Mouse (Mus musculus) lung, postnatal 25 days (tissue): Measurements from ENCODE around the gene Itgb4.
A peak's percentile ranks its signal among the peaks of the same experiment; 100 is the strongest.
"Not testable (repeated sequence)": the region's sequence is repeated elsewhere in the genome, so short reads cannot be mapped to it uniquely, and the experiment has no call there.

ENCODE experiments used
- DNase-seq: peaks from one replicate; pipeline ENCODE4 v3.0.0; 2022; ENCODE audit warnings: low spot score

Itgb4 gene

DNA sequence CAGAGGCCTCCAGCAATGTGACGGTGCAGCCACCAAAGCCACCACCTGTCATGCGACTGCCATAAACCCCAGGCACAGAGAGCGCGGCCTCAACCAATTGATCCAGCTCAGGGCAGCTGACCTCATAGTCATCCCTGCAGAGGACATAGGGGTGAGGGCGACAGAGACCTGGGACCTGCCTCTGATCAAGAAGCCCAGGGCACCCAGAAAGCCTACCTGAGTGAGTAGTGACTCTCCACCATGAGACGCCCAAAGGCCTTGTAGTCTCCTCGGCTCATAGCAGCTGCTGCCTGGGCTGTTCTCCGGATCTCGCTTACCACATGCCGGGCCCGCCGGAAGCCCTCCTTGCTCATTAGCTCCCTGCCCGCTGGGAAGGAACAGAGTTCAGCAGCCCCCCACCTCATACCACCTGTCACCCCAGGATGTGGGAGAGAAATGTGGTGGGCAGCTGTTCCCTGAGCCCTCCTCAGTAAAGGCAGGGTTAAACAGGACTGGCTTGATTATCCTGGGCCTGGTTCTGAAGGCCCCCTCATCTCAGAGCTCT is 34.4 kb downstream of the Itgb4 start:
- no peak for DNase-seq

DNA sequence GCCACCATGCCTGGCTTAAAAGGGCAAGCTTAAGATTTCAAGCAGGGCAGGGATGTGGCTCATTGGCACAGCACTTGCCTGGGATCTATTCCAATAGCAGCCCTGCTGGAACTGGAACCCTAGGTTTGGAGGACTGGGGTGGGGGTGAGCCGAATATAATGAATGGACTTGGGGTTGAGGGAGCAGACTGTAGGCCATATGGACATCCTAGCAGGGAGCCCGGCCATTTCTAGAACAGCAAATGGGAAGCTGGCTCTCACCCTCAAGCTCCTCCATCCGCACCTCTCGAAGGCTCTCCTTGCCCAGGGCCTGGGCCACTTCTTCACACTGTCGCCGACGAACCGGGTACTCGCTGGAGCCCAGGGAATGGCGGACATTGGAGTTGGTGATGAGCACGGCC is 35.2 kb downstream of the Itgb4 start:
- no peak for DNase-seq

DNA sequence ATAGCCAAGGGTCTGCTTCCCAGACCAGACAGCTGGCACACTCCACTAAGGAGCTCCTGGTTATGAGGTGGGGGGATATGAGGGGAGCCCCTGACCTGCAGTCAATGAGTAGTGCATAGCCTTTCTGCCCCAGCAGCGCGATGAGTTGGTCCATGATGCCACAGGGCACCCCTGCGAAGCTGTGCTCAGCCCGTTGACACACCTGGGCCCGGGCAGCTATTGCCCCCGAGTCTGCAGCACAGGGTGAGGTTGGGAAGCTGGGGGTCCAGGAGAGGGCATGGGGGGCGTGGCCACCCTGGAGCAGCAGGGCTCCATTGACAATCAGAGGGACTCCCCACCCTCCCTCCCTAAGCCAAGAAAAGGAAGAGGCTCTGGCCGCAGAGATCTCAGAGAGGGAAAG is 35.6 kb downstream of the Itgb4 start:
- DNase-seq = no peak

DNA sequence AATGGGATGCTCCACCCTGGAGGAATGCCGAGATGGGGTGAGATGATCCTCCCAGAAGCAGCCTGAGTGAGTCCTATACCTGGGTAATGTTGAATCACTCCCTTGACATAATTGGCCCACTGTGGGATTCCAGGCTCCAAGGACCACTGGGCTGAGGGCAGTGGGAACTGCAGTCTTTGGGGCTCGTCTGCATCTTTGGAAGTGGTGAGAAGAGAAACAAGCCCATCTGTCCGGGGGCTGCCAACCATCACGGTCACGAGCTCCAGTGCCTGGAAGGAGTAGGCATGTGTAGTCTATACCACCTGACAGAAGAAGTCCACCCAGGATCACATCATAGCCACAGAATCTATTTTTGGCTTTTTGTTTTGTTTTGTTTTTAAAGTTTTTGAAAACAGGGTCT is 36.4 kb downstream of the Itgb4 start:
- no peak for DNase-seq

DNA sequence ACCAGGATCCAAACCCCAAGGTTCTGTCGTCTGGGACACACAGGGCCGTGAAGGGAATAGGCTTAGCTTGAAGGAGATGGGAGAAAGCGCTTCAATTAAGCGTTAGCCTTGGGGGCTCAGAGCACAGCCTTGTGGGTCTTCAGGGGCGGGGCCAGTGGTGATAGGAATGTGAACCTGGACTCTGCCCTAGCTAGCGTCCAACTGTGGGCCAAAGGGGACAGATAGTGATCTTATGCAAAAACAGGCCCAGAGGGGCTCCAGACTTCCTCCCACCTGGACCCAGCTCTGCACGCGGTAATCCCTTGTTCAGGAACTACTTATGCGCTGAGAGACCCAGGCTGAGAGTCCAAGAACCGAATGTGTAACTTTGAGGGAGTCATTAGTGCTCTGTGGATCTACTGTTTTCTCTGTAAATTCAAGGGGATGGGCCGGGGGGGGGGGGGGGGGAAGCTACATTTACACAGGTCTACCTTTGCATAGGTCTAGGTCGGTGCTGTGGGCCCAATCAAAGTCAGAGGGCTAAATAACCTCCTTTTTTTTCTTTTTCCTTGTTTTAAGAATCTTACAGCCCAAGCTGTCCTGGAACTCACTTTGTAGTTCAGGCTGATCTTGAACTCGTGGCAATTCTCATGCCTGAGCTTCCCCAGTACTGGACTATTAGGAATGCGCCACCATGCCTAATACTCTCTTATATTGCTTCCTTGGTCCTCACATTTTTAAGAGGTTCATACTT is 37.2 kb downstream of the Itgb4 start:
- DNase-seq = no peak

DNA sequence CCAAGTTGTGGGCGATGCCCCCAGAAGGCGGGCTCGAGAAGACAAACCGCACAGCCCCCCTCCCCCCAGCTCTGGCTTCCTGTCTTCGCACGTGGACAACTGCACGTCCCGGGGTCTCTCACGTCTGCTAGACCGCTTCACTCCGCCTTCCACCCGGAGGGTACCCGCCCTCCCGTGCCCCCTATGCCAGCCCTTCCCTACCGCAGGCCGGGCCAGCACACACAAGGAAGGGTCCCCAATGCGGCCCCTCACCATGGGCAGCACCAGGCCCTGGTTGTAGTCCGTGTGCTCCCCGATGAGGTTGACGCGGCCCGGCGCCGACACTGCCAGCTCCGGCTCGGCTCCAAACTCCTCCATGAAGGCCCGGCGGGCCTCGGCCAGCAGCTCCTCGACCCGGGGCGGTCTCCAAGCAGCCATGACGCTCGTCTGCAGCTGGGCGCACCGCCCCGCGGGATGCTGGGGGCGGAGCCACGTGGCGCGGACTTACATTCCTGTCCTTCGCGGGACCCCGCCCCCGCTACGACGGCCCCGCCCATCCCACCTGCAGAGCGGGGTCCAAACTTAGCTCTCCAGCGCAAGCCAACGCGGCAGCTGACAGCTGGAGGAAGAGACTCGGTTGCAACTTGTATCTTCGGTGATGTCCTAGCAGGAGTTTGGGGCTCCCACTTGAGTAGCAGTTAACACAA is 37.9 kb downstream of the Itgb4 start, which contains the start of gene Galk1:
TSS of gene Galk1 (minus strand) at position 458 of the 686 bp plus-strand sequence.
- peak; percentile 91 for DNase-seq

DNA sequence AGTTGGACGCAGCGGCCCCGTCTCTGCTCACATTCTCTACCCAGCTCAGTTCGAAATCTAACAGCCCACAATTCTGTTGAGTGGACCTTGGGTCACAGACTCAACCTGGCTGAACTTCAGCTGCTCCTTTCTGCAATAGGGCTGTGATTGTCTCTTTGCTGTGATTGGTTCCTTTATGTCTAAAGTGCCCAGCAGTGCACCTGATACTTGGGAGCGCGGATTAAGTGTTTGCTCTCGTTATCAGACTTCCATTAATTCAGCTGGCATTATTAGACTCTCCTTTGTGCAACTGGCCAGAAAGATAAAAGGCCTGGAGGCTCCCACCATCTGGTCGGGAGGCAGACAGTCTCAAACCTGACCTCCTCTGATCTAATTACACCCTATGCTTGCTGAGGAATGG is 40.3 kb downstream of the Itgb4 start:
- DNase-seq = peak; percentile 67

DNA sequence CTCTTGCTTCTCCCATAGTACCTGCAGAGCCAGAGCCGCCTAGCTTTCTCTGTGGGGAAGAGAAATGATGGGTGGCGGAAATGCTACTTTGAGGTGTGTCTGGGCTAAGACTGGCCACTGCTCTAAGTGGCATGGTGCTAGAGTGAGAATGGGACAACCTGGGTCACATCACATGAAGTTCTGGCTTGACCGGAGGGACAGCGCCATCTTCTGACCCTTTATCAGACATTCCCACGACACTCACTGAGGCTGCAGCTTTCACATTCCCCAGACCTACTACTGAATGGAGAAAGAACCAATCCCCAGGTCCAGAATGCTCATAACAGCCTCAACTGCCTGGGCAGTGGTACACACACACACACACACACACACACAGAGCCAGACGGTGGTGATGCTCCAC is 43.6 kb downstream of the Itgb4 start:
- peak; percentile 72 for DNase-seq

DNA sequence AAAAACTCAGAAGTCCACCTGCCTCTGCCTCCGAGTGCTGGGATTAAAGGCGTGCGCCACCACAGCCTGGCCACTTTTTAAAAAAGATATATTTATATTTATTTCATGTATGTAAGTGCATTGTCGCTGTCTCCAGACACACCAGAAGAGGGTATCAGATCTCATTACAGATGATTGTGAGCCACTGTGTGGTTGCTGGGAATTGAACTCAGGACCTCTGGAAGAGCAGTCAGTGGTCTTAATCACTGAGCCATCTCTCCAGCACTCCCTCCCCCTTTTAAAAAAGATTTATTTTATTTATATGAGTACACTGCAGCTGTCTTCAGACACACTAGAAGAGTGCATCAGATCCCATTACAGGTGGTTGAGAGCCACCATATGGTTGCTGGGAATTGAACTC is 44.4 kb downstream of the Itgb4 start:
- DNase-seq = not testable (repeated sequence)

DNA sequence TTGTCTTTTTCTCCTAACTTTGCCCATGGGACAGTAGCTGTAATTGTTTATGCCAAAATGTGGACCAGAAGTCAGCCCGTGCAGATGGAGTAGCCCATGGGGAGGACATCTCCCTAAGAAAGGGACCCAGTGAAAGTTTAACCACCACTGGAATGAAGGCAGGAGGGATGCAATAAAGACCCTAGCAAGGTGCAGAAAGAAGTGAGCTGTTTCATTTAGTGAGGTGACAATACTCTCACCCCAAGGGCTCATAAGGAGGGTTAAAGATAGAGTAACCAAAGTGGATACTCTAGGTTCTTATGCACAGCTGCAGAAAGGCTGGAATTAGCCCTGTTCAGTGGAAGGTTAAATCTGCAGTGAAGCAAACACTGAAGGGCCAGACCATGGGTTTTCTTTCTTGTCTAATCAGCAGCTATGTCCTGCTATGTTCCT is 44.9 kb downstream of the Itgb4 start:
- no peak for DNase-seq

DNA sequence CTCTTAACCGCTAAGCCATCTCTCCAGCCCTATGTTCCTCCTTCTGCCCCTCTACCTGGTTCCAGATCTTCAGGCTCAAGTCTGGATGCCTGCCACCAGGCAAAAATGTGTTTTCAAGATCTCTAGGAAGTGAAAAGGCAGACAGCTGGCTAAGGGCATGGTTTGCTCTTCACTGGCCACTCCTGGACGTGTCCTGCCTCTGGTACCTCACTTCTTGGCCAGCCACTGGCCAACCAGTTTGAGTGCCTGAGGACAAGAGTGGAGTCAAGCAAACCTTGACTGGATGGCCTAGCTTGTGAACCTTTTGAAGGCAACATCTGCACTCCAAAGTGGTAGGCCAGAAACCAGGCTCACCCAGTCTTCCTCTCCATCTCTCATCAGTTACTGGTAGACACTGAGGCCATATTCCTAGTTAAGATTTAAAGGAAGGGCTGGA is 45.5 kb downstream of the Itgb4 start:
- no peak for DNase-seq

DNA sequence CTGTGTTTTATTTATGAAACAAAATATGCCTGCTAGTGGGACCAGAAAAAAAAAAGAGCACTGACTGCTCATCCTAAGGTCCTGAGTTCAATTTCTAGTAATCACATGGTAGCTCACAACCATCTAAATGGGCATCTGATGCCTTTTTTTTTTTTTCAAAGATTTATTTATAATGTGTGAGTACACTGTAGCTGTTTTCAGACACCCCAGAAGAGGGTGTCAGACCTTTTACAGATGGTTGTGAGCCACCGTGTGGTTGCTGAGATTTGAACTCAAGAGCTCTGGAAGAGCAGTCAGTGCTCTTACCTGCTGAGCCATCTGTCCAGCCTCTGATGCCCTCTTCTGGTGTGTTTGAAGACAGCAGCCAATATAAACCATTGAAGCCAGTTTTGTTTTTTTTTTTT is 46.0 kb downstream of the Itgb4 start:
- DNase-seq = no peak

DNA sequence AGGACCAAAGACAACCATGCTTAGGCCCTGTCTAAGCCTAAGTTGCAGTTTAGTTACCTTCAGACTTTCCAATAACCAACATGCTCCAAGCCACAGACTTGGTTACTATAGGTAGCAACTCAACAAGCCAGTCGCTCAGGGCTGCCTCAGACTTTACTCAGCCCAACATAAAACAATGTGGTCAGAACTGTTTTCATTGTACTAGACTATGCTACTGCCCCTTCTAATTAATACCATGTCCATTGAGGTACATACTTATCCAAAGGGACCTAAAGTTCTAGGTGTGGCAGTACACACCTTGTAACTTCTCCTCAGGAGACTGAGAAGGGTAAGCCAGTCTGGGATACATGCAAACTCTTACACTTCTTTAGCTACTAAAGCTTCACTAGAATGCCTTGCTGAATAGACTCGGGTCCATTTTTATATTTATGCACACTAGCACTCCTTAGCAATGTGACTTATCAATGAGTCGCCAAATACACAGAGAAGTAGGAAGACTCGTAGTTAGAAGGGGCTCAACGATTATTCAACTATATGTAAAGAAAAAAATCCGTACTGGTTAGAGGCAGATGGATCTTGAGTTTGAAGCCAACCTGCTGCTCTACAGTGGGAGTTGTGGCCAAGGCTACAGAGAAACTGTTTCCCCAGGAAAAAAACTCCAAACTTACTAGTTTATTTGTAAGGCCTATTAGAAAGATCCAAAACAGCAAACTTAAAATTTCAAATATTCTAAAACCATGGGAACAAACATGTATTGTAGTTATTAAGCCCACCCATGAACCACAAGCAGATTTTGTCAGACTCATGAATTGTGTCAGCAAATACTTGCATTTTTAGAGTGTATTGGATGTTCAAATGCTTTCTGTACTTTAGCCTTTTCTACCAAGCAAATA is 47.1 kb downstream of the Itgb4 start:
- DNase-seq = no peak

DNA sequence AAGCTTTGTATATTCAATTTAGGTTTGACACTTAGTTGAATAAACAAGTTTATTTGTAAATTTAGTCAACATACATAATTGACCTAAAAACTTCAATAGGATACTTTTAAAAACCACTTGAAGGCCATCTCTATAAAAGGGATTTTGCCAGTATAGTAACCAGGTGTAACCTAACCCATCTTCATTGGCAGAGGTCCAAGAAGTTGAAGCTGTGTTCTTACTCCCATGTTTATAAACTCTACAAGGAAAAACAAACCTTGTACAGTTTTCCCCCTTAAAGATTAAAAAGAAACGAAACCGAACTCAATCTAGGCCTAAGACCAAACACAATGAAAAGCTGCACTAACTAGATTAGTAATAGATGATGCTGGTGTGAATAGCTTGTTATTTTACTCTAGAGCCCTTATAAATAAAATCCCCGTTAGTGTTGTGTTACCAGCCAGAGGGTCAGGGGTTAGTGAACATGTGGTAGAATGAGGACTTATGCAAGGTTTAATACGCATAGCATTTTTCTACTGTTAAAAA is 47.8 kb downstream of the Itgb4 start:
- no peak for DNase-seq

DNA sequence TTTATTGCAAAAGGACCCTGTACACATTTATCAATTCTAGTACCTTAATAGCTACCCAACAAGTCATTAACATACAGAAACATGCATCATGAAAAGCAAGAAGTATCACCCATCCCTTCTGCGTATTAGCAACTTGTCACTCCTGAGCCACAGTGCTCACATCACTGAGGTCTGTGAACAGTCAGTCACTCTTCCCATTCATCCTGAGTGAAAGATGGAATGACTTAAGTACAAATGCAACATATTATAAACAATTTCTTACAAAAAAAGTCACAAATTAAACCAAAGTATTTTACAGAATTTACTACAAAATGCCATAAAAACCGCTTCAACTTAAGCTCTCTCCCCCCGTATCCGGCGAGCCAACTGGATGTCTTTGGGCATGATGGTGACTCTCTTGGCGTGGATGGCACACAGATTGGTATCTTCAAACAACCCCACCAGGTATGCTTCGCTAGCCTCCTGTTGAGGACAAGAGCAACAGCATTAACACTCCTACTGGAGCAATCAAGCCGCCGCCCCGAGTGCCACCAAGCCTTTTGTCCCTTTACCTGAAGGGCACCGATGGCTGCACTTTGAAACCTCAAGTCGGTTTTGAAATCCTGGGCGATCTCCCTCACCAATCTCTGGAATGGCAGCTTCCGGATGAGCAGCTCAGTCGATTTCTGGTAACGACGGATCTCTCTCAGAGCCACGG is 48.7 kb downstream of the Itgb4 start:
- not testable (repeated sequence) for DNase-seq

DNA sequence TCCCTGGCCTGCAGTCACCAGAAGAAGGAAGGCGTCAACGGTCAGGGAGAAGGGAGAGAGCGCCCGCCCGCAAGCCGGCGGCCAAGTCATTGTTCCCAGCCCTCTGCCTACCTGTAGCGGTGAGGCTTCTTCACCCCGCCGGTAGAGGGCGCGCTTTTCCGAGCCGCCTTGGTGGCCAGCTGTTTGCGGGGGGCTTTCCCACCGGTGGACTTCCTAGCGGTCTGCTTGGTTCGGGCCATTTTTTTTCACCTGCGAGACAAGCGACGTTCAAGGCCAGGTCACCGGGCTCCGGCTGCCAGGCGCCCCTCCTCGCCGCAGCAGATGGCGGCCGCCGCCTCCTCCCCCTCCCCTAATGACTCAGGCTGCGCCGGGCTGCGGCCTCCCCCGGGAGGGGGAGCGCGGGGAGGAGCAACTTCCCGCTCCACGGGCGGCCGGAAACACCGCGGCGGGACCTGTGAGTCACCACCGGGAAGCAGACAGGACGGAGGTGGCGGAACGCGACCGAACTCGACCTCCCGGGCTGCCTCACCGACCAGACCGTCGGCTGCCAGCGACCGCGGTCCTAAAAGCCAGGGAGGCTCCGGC is 49.4 kb downstream of the Itgb4 start:
- DNase-seq = peak; percentile 84

DNA sequence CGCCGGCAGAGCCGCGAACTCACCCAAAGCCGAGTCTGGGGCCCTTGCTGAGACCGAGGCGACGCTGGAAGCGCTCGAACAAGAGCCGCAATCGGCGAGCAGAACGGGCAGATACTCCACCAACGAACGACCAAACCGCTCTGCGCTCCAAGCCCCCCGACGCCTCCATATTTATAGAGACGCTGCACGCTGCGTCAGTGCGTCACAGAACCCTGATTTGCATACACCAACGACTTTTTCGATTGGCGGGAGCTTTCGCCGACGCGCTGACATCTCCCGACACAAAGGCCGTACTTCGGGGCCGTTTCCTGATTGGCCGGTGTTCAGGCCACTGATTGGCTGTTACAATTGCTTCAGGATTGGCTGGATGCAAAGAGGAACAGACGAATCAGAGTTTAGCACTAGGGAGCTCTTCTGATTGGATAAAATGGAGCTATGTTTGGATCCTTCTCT is 49.9 kb downstream of the Itgb4 start:
- peak; percentile 99 for DNase-seq

DNA sequence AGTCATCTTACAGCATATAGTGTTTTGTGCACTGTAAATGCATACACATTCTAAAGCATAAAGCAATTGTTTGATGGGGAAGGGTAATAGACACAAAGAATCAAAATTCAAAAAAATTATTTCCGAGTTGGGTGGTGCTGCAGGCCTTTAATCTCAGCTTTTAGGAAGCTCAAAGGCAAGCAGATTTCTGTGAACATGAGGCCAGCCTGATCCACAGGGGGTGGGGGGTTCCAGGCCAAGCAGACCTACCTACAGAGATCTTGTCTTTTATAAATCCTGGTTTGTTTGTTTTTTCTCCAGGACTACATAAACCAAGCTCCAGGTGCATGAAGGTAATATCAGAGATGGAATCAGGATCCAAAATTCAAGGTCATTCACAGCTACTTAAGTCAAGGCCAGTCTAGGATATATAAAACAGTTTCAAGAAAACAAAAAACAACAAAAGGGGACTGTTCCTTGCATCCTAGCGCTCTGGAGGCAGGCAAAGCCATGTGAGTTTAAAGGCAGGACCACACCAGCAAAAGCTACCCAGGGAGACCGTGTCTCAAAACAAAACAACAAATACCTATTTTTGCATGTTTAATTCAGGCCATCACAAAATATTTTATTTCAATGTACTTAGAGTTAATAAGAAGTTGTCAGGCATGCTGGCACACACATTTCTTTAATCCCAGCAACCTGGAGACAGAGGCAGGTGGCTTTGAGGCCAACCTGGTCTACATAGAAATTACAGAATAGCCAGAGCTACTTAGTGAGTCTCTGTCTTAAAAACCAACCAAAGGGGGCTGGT is 50.7 kb downstream of the Itgb4 start:
- no peak for DNase-seq

DNA sequence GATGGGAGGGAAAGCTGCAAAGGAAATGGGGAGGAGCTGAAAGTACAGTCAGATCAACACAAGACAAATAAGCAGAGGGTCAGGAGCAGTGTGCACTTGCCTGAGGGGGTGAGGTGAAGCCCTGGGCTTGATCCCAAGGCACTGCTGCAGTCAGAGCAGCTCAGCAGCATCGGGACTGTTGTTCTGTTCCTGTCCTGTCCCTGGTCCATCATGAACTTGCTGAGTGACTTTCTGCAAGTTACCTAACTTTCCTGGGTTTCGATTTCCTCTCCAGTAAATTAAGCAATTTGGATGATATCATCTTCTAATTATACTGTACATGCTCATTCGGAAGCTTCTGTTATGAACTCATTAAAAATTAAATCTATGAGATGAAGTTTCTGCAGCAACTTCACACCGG is 53.2 kb downstream of the Itgb4 start, which contains the start of gene H3f3b:
TSS of gene H3f3b (minus strand) at position 207 of the 400 bp plus-strand sequence.
- DNase-seq = no peak
